Mouse (Mus musculus): ENCODE data around the gene Cnot4.

Gene Cnot4

GRCm38 (mm10) chr6:35032704-35033103, 100.8 kb downstream of the Cnot4 start:
- DNase-seq: no peak

GRCm38 (mm10) chr6:35030811-35031210, 102.7 kb downstream of the Cnot4 start:
- DNase-seq: no peak

- DNase-seq: no peak
These were observed 103.3 kb downstream of the Cnot4 start for GRCm38 (mm10) chr6:35030226-35030625.

GRCm38 (mm10) chr6:35028023-35028422, 105.5 kb downstream of the Cnot4 start:
- no peak for DNase-seq

GRCm38 (mm10) chr6:35027257-35027656, 106.3 kb downstream of the Cnot4 start:
- no peak for DNase-seq

- DNase-seq: no peak
These were observed 116.9 kb downstream of the Cnot4 start for GRCm38 (mm10) chr6:35016624-35017023.

- DNase-seq: no peak
These were observed 121.6 kb downstream of the Cnot4 start for GRCm38 (mm10) chr6:35011953-35012352.

- DNase-seq: no peak
These were observed 122.8 kb downstream of the Cnot4 start for GRCm38 (mm10) chr6:35010705-35011104.

GRCm38 (mm10) chr6:35002261-35002669, 131.3 kb downstream of the Cnot4 start:
- DNase-seq: no peak

GRCm38 (mm10) chr6:34999101-34999500, 134.4 kb downstream of the Cnot4 start:
- peak in 1 of 2 experiments; percentile 11 for DNase-seq

- DNase-seq: no peak
These were observed 137.0 kb downstream of the Cnot4 start for GRCm38 (mm10) chr6:34996496-34996895.

GRCm38 (mm10) chr6:34995265-34995681, 138.3 kb downstream of the Cnot4 start:
- DNase-seq: peak; percentile 62 to 87

- no peak for DNase-seq
These were observed 138.8 kb downstream of the Cnot4 start for GRCm38 (mm10) chr6:34994692-34995091.

GRCm38 (mm10) chr6:34989263-34989662, 144.3 kb downstream of the Cnot4 start:
- no peak for DNase-seq

- DNase-seq: no peak
These were observed 145.3 kb downstream of the Cnot4 start, which contains the start of gene Slc23a4 for GRCm38 (mm10) chr6:34988081-34988761. Slc23a4 (minus strand) TSS chr6:34988404.

- no peak for DNase-seq
These were observed 146.4 kb downstream of the Cnot4 start for GRCm38 (mm10) chr6:34987085-34987645.

- DNase-seq: no peak
These were observed 152.9 kb downstream of the Cnot4 start for GRCm38 (mm10) chr6:34980661-34981060.

GRCm38 (mm10) chr6:34979291-34979690, 154.2 kb downstream of the Cnot4 start:
- DNase-seq: no peak

All from kidney, adult 8-10 months (tissue).